Mouse (Mus musculus): ENCODE measurements around the gene Kncn. TPM values are rescaled to one million over a fixed set of nuclear protein-coding genes. Genes with fewer than 3 reads are reported as not detected.
A peak's percentile ranks its signal among the peaks of the same experiment; 100 is the strongest.

Kncn gene
- polyA plus RNA-seq, 1 experiment from 2014 or later, result 0.45 TPM

GRCm38 (mm10) chr4:115863880-115864279 lies 20.3 kb upstream of the Kncn start:
- 0 out of 2 replicates have a peak, but pooled peaks have one; percentile 50 for ATAC-seq

DNA sequence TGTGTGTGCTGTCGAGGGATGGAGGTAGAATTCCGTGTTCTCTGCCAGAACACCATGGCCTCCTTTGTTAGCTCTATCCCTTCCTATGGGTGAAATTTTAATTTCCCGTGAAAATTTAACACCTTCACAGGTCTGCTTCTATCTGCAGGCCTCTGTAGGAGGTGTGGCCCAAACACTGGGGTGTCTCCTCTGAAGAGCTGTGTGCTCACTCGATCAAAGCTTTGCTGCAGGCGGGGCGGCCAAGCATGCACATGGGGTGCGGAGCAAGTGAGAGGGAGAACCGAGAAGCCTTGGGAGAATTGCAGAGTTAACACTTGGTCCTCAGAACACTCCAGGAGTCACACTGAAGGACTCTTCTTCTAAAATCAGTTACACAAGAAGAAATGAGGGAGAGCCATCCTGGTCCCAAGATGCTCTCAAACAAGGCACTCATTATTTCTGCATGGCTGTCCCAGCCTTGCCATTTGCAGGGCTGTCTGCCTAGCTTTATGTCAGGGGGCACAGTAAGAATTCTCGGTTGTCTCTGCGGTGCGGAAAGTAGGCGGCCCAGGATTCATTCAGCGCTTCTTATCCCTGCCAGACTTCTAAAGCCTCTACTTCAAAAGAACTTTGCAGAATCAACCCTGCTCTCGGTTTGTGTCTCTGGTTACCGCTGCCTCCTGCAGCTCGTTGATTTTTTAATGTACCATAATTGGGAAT lies 14.5 kb upstream of the Kncn start:
- Histone ChIP-seq H3K4me2 (ENCODE audit: low read length) (no peak overlapping the region), H3K9ac (ENCODE audit: low read depth, low read length) (no peak overlapping the region), H3K4me3 (ENCODE audit: low read length) (no peak overlapping the region), H3K27ac (ENCODE audit: low read depth, low read length) (no peak overlapping the region), H3K36me3 (ENCODE audit: control insufficient read depth, insufficient read depth, low read length) (0 out of 2 replicates have a peak, but pooled peaks cover 3% of the 10 kb centered on the region), H3K4me1 (ENCODE audit: control insufficient read depth, insufficient read depth, low read depth, low read length) (peaks cover 3% of the 10 kb centered on the region; the same call in 1 of the 2 replicates), H3K27me3 (replicated peaks; ENCODE audit: control insufficient read depth, insufficient read depth, low read length) (no peaks in the 10 kb centered on the region), H3K9me3 (ENCODE audit: control insufficient read depth, low read length) (no peaks in the 10 kb centered on the region)
- 21% methylated on average over 16 of the region's 16 CpGs for WGBS
- ATAC-seq, result 0 out of 2 replicates have a peak, but pooled peaks have one; percentile 43

More at GRCm38 (mm10) chr4:115863880-115864279, 20.3 kb upstream of the Kncn start:
- Histone ChIP-seq H3K36me3 (ENCODE audit: control insufficient read depth, insufficient read depth, low read length) (no peaks in the 10 kb centered on the region), H3K4me2 (ENCODE audit: low read length) (no peak overlapping the region), H3K27me3 (replicated peaks; ENCODE audit: control insufficient read depth, insufficient read depth, low read length) (no peaks in the 10 kb centered on the region), H3K27ac (ENCODE audit: low read depth, low read length) (no peak overlapping the region), H3K9ac (ENCODE audit: low read depth, low read length) (no peak overlapping the region), H3K4me3 (ENCODE audit: low read length) (no peak overlapping the region), H3K9me3 (ENCODE audit: control insufficient read depth, low read length) (no peaks in the 10 kb centered on the region), H3K4me1 (ENCODE audit: control insufficient read depth, insufficient read depth, low read depth, low read length) (peaks cover 3% of the 10 kb centered on the region; the same call in 1 of the 2 replicates)
- 33% methylated on average over 10 of the region's 10 CpGs for WGBS

- Histone ChIP-seq H3K4me1 (ENCODE audit: control insufficient read depth, insufficient read depth, low read depth, low read length) (peaks cover 8% of the 10 kb centered on the region), H3K27me3 (replicated peaks; ENCODE audit: control insufficient read depth, insufficient read depth, low read length) (no peaks in the 10 kb centered on the region), H3K9ac (ENCODE audit: low read depth, low read length) (no peak overlapping the region), H3K4me2 (ENCODE audit: low read length) (no peak overlapping the region), H3K9me3 (ENCODE audit: control insufficient read depth, low read length) (no peaks in the 10 kb centered on the region), H3K36me3 (ENCODE audit: control insufficient read depth, insufficient read depth, low read length) (0 out of 2 replicates have a peak, but pooled peaks cover 3% of the 10 kb centered on the region), H3K27ac (ENCODE audit: low read depth, low read length) (no peak overlapping the region), H3K4me3 (ENCODE audit: low read length) (no peak overlapping the region)
- ATAC-seq, result no peak
- 85% methylated on average over 3 of the region's 3 CpGs for WGBS
Measured at GRCm38 (mm10) chr4:115873231-115873630, 11.0 kb upstream of the Kncn start.

DNA sequence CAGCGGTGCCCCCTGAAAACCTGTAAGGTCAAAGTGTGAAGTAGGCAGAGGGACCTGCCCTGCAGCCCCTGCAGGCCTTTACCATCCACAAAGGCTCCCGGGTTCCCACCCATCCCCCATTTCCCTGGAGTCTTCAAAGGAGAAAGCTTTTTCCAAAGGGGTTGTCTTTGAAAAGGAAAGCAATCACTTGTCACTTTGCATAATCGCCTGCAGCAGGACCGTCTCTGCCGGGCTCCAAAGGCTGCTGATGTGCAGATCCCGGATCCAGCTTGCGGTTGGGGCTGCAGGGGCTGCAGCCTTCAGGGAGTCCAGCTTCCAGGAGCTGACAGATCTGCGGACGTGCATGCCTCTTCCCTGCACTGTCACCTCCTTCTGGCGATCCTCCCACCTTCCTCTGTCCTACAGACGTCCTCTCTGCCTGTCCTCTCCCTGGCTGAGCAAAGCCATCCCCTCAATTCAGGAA lies 6.0 kb upstream of the Kncn start:
- Histone ChIP-seq H3K4me3 (ENCODE audit: low read length) (no peak overlapping the region), H3K4me1 (ENCODE audit: control insufficient read depth, insufficient read depth, low read depth, low read length) (peaks cover 12% of the 10 kb centered on the region), H3K27ac (ENCODE audit: low read depth, low read length) (no peak overlapping the region), H3K27me3 (replicated peaks; ENCODE audit: control insufficient read depth, insufficient read depth, low read length) (no peaks in the 10 kb centered on the region), H3K9ac (ENCODE audit: low read depth, low read length) (0 out of 2 replicates have a peak overlapping the region, but pooled peaks have one; percentile 9), H3K4me2 (ENCODE audit: low read length) (no peak overlapping the region), H3K36me3 (ENCODE audit: control insufficient read depth, insufficient read depth, low read length) (0 out of 2 replicates have a peak, but pooled peaks cover 3% of the 10 kb centered on the region), H3K9me3 (ENCODE audit: control insufficient read depth, low read length) (no peaks in the 10 kb centered on the region)
- WGBS, result 1% methylated on average over 11 of the region's 11 CpGs
- ATAC-seq, result peak; percentile 6; the same call in 1 of the 2 replicates

GRCm38 (mm10) chr4:115878828-115879227 lies 5.4 kb upstream of the Kncn start:
- H3K9me3 ChIP-seq (ENCODE audit: control insufficient read depth, low read length), result no peaks in the 10 kb centered on the region
- no peak overlapping the region for H3K9ac ChIP-seq (ENCODE audit: low read depth, low read length)
- H3K4me3 ChIP-seq (ENCODE audit: low read length), result no peak overlapping the region
- 32% methylated on average over 9 of the region's 9 CpGs for WGBS
- H3K36me3 ChIP-seq (ENCODE audit: control insufficient read depth, insufficient read depth, low read length), result no peaks in the 10 kb centered on the region
- H3K27ac ChIP-seq (ENCODE audit: low read depth, low read length), result no peak overlapping the region
- H3K4me1 ChIP-seq (ENCODE audit: control insufficient read depth, insufficient read depth, low read depth, low read length), result peaks cover 12% of the 10 kb centered on the region
- no peak for ATAC-seq
- H3K4me2 ChIP-seq (ENCODE audit: low read length), result no peak overlapping the region
- H3K27me3 ChIP-seq (replicated peaks; ENCODE audit: control insufficient read depth, insufficient read depth, low read length), result no peaks in the 10 kb centered on the region

DNA sequence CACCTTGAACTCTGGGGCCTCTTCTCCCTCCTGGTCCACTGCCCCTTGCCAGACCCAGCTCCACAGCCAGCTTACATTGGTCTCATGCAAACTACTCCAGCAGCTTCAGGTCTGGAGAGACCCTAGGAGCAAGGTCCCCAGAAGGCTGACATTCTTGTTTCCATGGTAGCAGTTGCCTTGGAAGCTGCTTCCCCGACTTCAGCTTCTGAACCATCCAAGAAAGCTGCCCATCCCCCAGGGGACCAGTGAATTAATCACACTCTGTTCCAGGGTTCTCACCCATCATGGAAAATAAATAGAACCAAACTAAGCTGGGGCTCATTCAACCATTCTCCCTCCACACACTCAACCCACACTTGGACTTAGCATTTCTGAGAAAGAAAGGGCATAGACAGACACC lies 3.0 kb upstream of the Kncn start:
- Histone ChIP-seq H3K4me3 (ENCODE audit: low read length) (no peak overlapping the region), H3K4me1 (ENCODE audit: control insufficient read depth, insufficient read depth, low read depth, low read length) (peaks cover 19% of the 10 kb centered on the region), H3K36me3 (ENCODE audit: control insufficient read depth, insufficient read depth, low read length) (no peaks in the 10 kb centered on the region), H3K4me2 (ENCODE audit: low read length) (no peak overlapping the region), H3K9ac (ENCODE audit: low read depth, low read length) (no peak overlapping the region), H3K9me3 (ENCODE audit: control insufficient read depth, low read length) (no peaks in the 10 kb centered on the region), H3K27ac (ENCODE audit: low read depth, low read length) (no peak overlapping the region), H3K27me3 (replicated peaks; ENCODE audit: control insufficient read depth, insufficient read depth, low read length) (no peaks in the 10 kb centered on the region)
- 4% methylated on average over 1 of the region's 1 CpGs for WGBS
- peak; percentile 59 for ATAC-seq

GRCm38 (mm10) chr4:115882195-115882594 lies 2.0 kb upstream of the Kncn start:
- Histone ChIP-seq H3K4me2 (ENCODE audit: low read length) (no peak overlapping the region), H3K9ac (ENCODE audit: low read depth, low read length) (no peak overlapping the region), H3K27ac (ENCODE audit: low read depth, low read length) (no peak overlapping the region), H3K36me3 (ENCODE audit: control insufficient read depth, insufficient read depth, low read length) (no peaks in the 10 kb centered on the region), H3K9me3 (ENCODE audit: control insufficient read depth, low read length) (no peaks in the 10 kb centered on the region), H3K4me1 (ENCODE audit: control insufficient read depth, insufficient read depth, low read depth, low read length) (peaks cover 19% of the 10 kb centered on the region), H3K27me3 (replicated peaks; ENCODE audit: control insufficient read depth, insufficient read depth, low read length) (no peaks in the 10 kb centered on the region), H3K4me3 (ENCODE audit: low read length) (no peak overlapping the region)
- WGBS, result 63% methylated on average over 4 of the region's 4 CpGs
- ATAC-seq, result no peak

- Histone ChIP-seq H3K36me3 (ENCODE audit: control insufficient read depth, insufficient read depth, low read length) (no peaks in the 10 kb centered on the region), H3K4me2 (ENCODE audit: low read length) (no peak overlapping the region), H3K4me3 (ENCODE audit: low read length) (no peak overlapping the region), H3K4me1 (ENCODE audit: control insufficient read depth, insufficient read depth, low read depth, low read length) (peaks cover 15% of the 10 kb centered on the region), H3K9ac (ENCODE audit: low read depth, low read length) (no peak overlapping the region), H3K27ac (ENCODE audit: low read depth, low read length) (peak overlapping the region; percentile 29; the same call in 1 of the 2 replicates), H3K27me3 (replicated peaks; ENCODE audit: control insufficient read depth, insufficient read depth, low read length) (peaks cover 5% of the 10 kb centered on the region; the same call in 1 of the 2 replicates), H3K9me3 (ENCODE audit: control insufficient read depth, low read length) (no peaks in the 10 kb centered on the region)
- peak; percentile 81 for ATAC-seq
- 69% methylated on average over 3 of the region's 3 CpGs for WGBS
Measured at GRCm38 (mm10) chr4:115885846-115886245, 1.6 kb downstream of the Kncn start.

GRCm38 (mm10) chr4:115886875-115887274 lies 2.7 kb downstream of the Kncn start:
- Histone ChIP-seq H3K9me3 (ENCODE audit: control insufficient read depth, low read length) (no peaks in the 10 kb centered on the region), H3K4me2 (ENCODE audit: low read length) (no peak overlapping the region), H3K27ac (ENCODE audit: low read depth, low read length) (no peak overlapping the region), H3K27me3 (replicated peaks; ENCODE audit: control insufficient read depth, insufficient read depth, low read length) (peaks cover 13% of the 10 kb centered on the region; the same call in 1 of the 2 replicates), H3K4me3 (ENCODE audit: low read length) (no peak overlapping the region), H3K36me3 (ENCODE audit: control insufficient read depth, insufficient read depth, low read length) (no peaks in the 10 kb centered on the region), H3K4me1 (ENCODE audit: control insufficient read depth, insufficient read depth, low read depth, low read length) (peaks cover 11% of the 10 kb centered on the region; the same call in 1 of the 2 replicates), H3K9ac (ENCODE audit: low read depth, low read length) (no peak overlapping the region)
- WGBS, result 46% methylated on average over 1 of the region's 1 CpGs
- no peak for ATAC-seq

Measured in hindbrain, embryonic 16.5 days (tissue).